Mouse (Mus musculus): ENCODE results near the gene Ap2m1. TPM values are rescaled to one million over a fixed set of nuclear protein-coding genes. Genes with fewer than 3 reads are reported as not detected.
A peak's percentile ranks its signal among the peaks of the same experiment; 100 is the strongest.
"Not testable (repeated sequence)": the region's sequence is repeated elsewhere in the genome, so short reads cannot be mapped to it uniquely, and the experiment has no call there.

Gene Ap2m1
- 633 and 687 TPM in 2 replicates for polyA plus RNA-seq (2012; rRNA removed)
- 573 and 622 TPM in 2 replicates for polyA plus RNA-seq (2014; fragmentation: Nextera tagmentation; extraction: Ambion mirVana)

DNA sequence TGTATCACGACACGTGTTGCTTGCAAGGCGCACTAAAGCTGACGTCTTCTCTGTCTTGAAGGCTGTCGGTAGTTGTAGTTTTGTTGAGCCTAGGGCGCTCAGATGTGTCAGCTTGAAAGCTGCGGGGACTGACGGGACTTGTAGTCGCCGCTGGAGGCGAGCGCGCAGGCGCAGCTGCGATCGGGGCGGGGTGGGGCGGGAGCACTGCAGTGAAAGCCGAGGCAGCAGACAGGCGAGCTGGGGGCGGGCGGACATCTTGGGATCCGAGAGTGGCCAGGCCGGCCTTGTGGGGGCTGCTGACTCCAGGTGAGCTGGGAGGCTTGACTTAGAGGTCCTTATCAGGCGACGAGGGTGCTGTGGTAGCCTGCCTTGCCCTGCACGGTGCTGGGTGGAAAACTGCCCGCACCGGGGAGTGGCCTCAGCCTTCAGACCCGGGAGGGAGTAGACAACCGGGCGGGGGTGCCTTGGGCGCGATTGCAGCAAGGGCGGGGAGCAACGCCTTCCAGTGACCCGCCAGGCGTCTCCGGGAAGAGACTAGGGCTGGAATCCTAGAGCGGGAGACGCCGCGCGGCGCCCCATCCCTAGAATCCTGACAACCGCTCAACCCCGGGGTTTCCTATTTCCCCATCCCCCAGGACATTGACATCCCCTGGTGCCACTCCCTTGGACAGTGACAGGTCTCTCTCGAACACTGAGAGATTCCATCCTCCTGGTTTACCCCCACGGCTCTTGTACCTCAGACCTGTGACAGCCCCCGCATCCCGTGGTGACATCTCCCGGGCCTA is at the start of gene Ap2m1:
Gene Ap2m1, plus strand, starts transcription at position 183 of the 785 bp plus-strand sequence.
- Histone ChIP-seq H3K4me3 (replicated peaks; ENCODE audit: low read length) (peak within 1 kb of the TSS; percentile 93), H3K27ac (replicated peaks; ENCODE audit: low read depth, low read length) (peak within 1 kb of the TSS; percentile 65), H3K36me3 (ENCODE audit: control insufficient read depth, insufficient read depth, low read length) (peaks cover 53% of the 10 kb centered on the region), H3K4me1 (ENCODE audit: control insufficient read depth, insufficient read depth, low read length) (peaks cover 19% of the 10 kb centered on the region), H3K9ac (ENCODE audit: low read depth, low read length, severe bottlenecking) (peak within 1 kb of the TSS; percentile 92), H3K9me3 (ENCODE audit: control insufficient read depth, low read length) (no peaks in the 10 kb centered on the region), H3K4me2 (replicated peaks; ENCODE audit: low read depth, low read length, severe bottlenecking) (peak within 1 kb of the TSS; percentile 88), H3K27me3 (ENCODE audit: control insufficient read depth, insufficient read depth, low read length) (no peaks in the 10 kb centered on the region)
- WGBS: under 1% methylated on average over 50 of the region's 52 CpGs
- TF ChIP-seq POLR2A (IDR thresholded peaks at IDR 0.05; ENCODE audit: borderline replicate concordance, extremely low read depth, insufficient read depth, insufficient read length): 0 out of 2 replicates have a peak, but pooled peaks have one; percentile 58
- DNase-seq (ENCODE audit: low spot score) (peak; percentile 98), ATAC-seq (ENCODE audit: low FRiP score, low read depth) (peak; percentile 98)

- no peaks in the 10 kb centered on the region for H3K27me3 ChIP-seq (ENCODE audit: control insufficient read depth, insufficient read depth, low read length)
- no peak for ATAC-seq (ENCODE audit: low FRiP score, low read depth)
- no peaks in the 10 kb centered on the region for H3K4me1 ChIP-seq (ENCODE audit: control insufficient read depth, insufficient read depth, low read length)
- no peak overlapping the region for H3K4me3 ChIP-seq (replicated peaks; ENCODE audit: low read length)
- no peak overlapping the region for H3K9ac ChIP-seq (ENCODE audit: low read depth, low read length, severe bottlenecking)
- 54% methylated on average over 3 of the region's 3 CpGs for WGBS
- no peaks in the 10 kb centered on the region for H3K9me3 ChIP-seq (ENCODE audit: control insufficient read depth, low read length)
- no peak overlapping the region for H3K27ac ChIP-seq (replicated peaks; ENCODE audit: low read depth, low read length)
- H3K4me2 ChIP-seq (replicated peaks; ENCODE audit: low read depth, low read length, severe bottlenecking): no peak overlapping the region
- no peak for TF ChIP-seq POLR2A (IDR thresholded peaks at IDR 0.05; ENCODE audit: borderline replicate concordance, extremely low read depth, insufficient read depth, insufficient read length)
- no peak for DNase-seq (ENCODE audit: low spot score)
- H3K36me3 ChIP-seq (ENCODE audit: control insufficient read depth, insufficient read depth, low read length): no peaks in the 10 kb centered on the region
Measured at GRCm38 (mm10) chr16:20486048-20486447, 49.2 kb upstream of the Ap2m1 start.

- Histone ChIP-seq H3K9me3 (ENCODE audit: control insufficient read depth, low read length) (no peaks in the 10 kb centered on the region), H3K4me3 (replicated peaks; ENCODE audit: low read length) (no peak overlapping the region), H3K36me3 (ENCODE audit: control insufficient read depth, insufficient read depth, low read length) (no peaks in the 10 kb centered on the region), H3K4me1 (ENCODE audit: control insufficient read depth, insufficient read depth, low read length) (no peaks in the 10 kb centered on the region), H3K27me3 (ENCODE audit: control insufficient read depth, insufficient read depth, low read length) (no peaks in the 10 kb centered on the region), H3K9ac (ENCODE audit: low read depth, low read length, severe bottlenecking) (no peak overlapping the region), H3K27ac (replicated peaks; ENCODE audit: low read depth, low read length) (no peak overlapping the region), H3K4me2 (replicated peaks; ENCODE audit: low read depth, low read length, severe bottlenecking) (no peak overlapping the region)
- 59% methylated on average over 1 of the region's 1 CpGs for WGBS
- no peak for ATAC-seq (ENCODE audit: low FRiP score, low read depth)
- no peak for TF ChIP-seq POLR2A (IDR thresholded peaks at IDR 0.05; ENCODE audit: borderline replicate concordance, extremely low read depth, insufficient read depth, insufficient read length)
- DNase-seq (ENCODE audit: low spot score): no peak
Measured at GRCm38 (mm10) chr16:20488151-20488550, 47.1 kb upstream of the Ap2m1 start.

DNA sequence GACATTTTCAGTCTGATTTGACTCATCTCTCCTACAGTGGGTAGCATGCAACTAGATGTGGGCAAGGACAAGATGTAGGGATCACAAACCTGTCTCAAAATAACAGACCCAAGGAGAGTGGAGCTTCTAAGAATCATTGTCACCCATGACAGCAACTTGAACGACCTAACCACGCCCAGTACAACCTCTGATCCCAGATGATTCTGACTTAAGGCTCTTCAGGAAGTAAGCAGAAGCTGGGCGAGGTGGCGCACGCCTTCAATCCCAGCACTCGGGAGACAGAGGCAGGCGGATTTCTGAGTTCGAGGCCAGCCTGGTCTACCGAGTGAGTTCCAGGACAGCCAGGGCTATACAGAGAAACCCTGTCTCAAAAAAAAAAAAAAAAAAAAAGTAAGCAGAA is 46.5 kb upstream of the Ap2m1 start:
- H3K4me3 ChIP-seq (replicated peaks; ENCODE audit: low read length); H3K4me1 ChIP-seq (ENCODE audit: control insufficient read depth, insufficient read depth, low read length); H3K9me3 ChIP-seq (ENCODE audit: control insufficient read depth, low read length); DNase-seq (ENCODE audit: low spot score); H3K27ac ChIP-seq (replicated peaks; ENCODE audit: low read depth, low read length); ATAC-seq (ENCODE audit: low FRiP score, low read depth); H3K4me2 ChIP-seq (replicated peaks; ENCODE audit: low read depth, low read length, severe bottlenecking); H3K36me3 ChIP-seq (ENCODE audit: control insufficient read depth, insufficient read depth, low read length); H3K27me3 ChIP-seq (ENCODE audit: control insufficient read depth, insufficient read depth, low read length); H3K9ac ChIP-seq (ENCODE audit: low read depth, low read length, severe bottlenecking): not testable (repeated sequence)
- WGBS: 86% methylated on average over 9 of the region's 9 CpGs

GRCm38 (mm10) chr16:20489233-20489632 is 46.0 kb upstream of the Ap2m1 start:
- no peak for DNase-seq (ENCODE audit: low spot score)
- Histone ChIP-seq H3K27me3 (ENCODE audit: control insufficient read depth, insufficient read depth, low read length) (no peaks in the 10 kb centered on the region), H3K27ac (replicated peaks; ENCODE audit: low read depth, low read length) (no peak overlapping the region), H3K36me3 (ENCODE audit: control insufficient read depth, insufficient read depth, low read length) (no peaks in the 10 kb centered on the region), H3K9me3 (ENCODE audit: control insufficient read depth, low read length) (no peaks in the 10 kb centered on the region), H3K4me2 (replicated peaks; ENCODE audit: low read depth, low read length, severe bottlenecking) (no peak overlapping the region), H3K9ac (ENCODE audit: low read depth, low read length, severe bottlenecking) (no peak overlapping the region), H3K4me3 (replicated peaks; ENCODE audit: low read length) (no peak overlapping the region), H3K4me1 (ENCODE audit: control insufficient read depth, insufficient read depth, low read length) (no peaks in the 10 kb centered on the region)
- TF ChIP-seq POLR2A (IDR thresholded peaks at IDR 0.05; ENCODE audit: borderline replicate concordance, extremely low read depth, insufficient read depth, insufficient read length): no peak
- no peak for ATAC-seq (ENCODE audit: low FRiP score, low read depth)
- 76% methylated on average over 2 of the region's 2 CpGs for WGBS

Data from limb, embryonic 14.5 days (tissue).